Mouse (Mus musculus) liver, adult 2 months (tissue): ENCODE measurements at regions not wholly inside any gene's neighbourhood (a gene's known extent, or its start where the extent isn't known, plus 50 kb on each side); places are given as distances from the start of the nearest gene placed in this dataset.

Source experiments
- DNase-seq: peaks from one replicate; pipeline ENCODE4 v3.0.0-alpha.2; 2011; ENCODE audit warnings: low read depth, low spot score; ENCODE audit errors: extremely low read depth
- H3K27ac ChIP-seq: fragments of 200-500 bp; replicated peaks from 2 replicates; pipeline ENCODE4 v1.5.1; 2012; ENCODE audit warnings: low read depth, mild to moderate bottlenecking, control low read depth, inconsistent platforms, low read length; ENCODE audit not compliant: insufficient read depth
- H3K27me3 ChIP-seq: fragments of 200-500 bp; 2 replicates; pipeline ENCODE4 v1.6.1; 2012; ENCODE audit warnings: mild to moderate bottlenecking, moderate library complexity, low read length, inconsistent platforms; ENCODE audit not compliant: control insufficient read depth, insufficient read depth
- H3K36me3 ChIP-seq: fragments of 200-500 bp; 2 replicates; pipeline ENCODE4 v1.6.1; 2012; ENCODE audit warnings: low read length, inconsistent platforms; ENCODE audit not compliant: control insufficient read depth, insufficient read depth
- H3K4me1 ChIP-seq: fragments of 200-500 bp; 2 replicates; pipeline ENCODE4 v1.6.1; 2011; ENCODE audit warnings: low read length; ENCODE audit not compliant: control insufficient read depth, insufficient read depth
- H3K4me3 ChIP-seq: fragments of 200-500 bp; 2 replicates; pipeline ENCODE4 v1.5.1; 2011; ENCODE audit warnings: low read depth, mild to moderate bottlenecking, control low read depth, low read length, moderate library complexity; ENCODE audit not compliant: insufficient read depth
- H3K79me2 ChIP-seq: fragments of 200-500 bp; 2 replicates; pipeline ENCODE4 v1.6.1; 2012; ENCODE audit warnings: inconsistent platforms, mild to moderate bottlenecking, low read length, moderate library complexity; ENCODE audit not compliant: control insufficient read depth, insufficient read depth
- H3K9ac ChIP-seq: fragments of 200-500 bp; 2 replicates; pipeline ENCODE4 v1.6.1; 2012; ENCODE audit warnings: low read depth, mild to moderate bottlenecking, control low read depth, inconsistent platforms, low read length
- CTCF ChIP-seq: fragments of 200-500 bp; IDR thresholded peaks from 2 replicates; pipeline ENCODE4 v1.5.1; 2011; ENCODE audit warnings: low read depth, low read length, control low read depth
- POLR2A ChIP-seq: fragments of 200-500 bp; IDR thresholded peaks from 2 replicates; pipeline ENCODE4 v1.6.1; 2011; ENCODE audit warnings: low read length, control low read depth; ENCODE audit not compliant: insufficient read depth; ENCODE audit errors: extremely low read depth
- WGBS: fragments of 180-500 bp; shearing (Covaris S2); methylation state at CpG from one replicate; pipeline ENCODE4 v1.1.7; 2018; 5-methylcytosine and 5-hydroxymethylcytosine counted together

- Histone ChIP-seq H3K4me3 (no peak overlapping the region), H3K79me2 (no peaks in the 10 kb centered on the region), H3K27ac (no peak overlapping the region), H3K36me3 (no peaks in the 10 kb centered on the region), H3K4me1 (no peaks in the 10 kb centered on the region), H3K27me3 (no peaks in the 10 kb centered on the region), H3K9ac (no peak overlapping the region)
- no peak for DNase-seq
- WGBS, result 93% methylated on average over 11 of the region's 11 CpGs
- no peak for TF ChIP-seq POLR2A
- TF ChIP-seq CTCF, result no peak
Measured at GRCm38 (mm10) chr1:190599622-190600021, 311.9 kb downstream of the Rps6kc1 start.

GRCm38 (mm10) chr1:190596209-190596608, 315.4 kb downstream of the Rps6kc1 start:
- Histone ChIP-seq H3K27me3 (no peaks in the 10 kb centered on the region), H3K27ac (no peak overlapping the region), H3K9ac (no peak overlapping the region), H3K36me3 (no peaks in the 10 kb centered on the region), H3K79me2 (no peaks in the 10 kb centered on the region), H3K4me1 (no peaks in the 10 kb centered on the region), H3K4me3 (no peak overlapping the region)
- TF ChIP-seq CTCF (no peak), POLR2A (no peak)
- no peak for DNase-seq
- WGBS, result 86% methylated on average over 2 of the region's 2 CpGs

DNA sequence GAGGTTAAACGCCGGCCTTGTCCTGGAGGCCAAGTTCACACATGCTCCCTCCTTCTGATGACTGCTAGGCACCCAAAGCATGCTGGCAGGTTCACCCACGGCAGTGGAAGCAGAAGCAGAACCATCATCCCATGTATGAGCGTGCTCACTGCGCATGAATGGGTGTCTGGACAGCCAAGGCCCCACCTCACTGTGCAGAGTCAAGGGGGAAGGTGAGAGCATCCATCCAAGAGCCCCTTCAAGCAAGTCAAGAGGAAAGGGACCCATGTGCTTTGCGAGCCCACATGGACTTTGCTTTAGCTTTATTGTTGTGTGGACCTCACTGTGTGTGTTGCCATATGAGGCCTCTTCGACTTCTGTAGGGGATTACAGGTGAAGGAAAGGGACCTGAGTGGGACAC, 319.9 kb downstream of the Rps6kc1 start:
- WGBS, result 95% methylated on average over 7 of the region's 7 CpGs
- Histone ChIP-seq H3K27me3 (no peaks in the 10 kb centered on the region), H3K9ac (no peak overlapping the region), H3K27ac (no peak overlapping the region), H3K4me1 (no peaks in the 10 kb centered on the region), H3K4me3 (no peak overlapping the region), H3K36me3 (no peaks in the 10 kb centered on the region), H3K79me2 (no peaks in the 10 kb centered on the region)
- TF ChIP-seq POLR2A, result no peak
- no peak for TF ChIP-seq CTCF
- DNase-seq, result no peak

DNA sequence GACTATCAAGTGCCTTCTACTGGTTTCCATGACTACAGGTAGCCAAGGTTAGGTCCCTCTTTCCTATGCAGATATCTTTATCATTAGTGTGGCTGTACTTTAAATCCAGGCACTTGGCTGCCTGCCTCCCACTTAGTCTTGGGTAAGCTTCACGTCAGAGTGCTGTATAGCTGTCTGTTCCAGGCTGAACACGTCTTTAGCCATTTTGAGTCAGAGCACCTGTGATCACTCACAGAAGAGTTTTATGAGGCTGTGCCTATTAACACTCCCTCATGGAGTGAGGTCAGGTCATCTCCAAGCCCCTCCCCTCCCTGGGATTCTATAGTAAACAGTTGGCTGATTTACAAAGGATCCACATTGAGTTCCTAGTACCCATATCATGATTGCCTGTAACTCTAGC, 322.0 kb downstream of the Rps6kc1 start:
- Histone ChIP-seq H3K4me1 (no peaks in the 10 kb centered on the region), H3K36me3 (no peaks in the 10 kb centered on the region), H3K27ac (no peak overlapping the region), H3K79me2 (no peaks in the 10 kb centered on the region), H3K4me3 (no peak overlapping the region), H3K27me3 (no peaks in the 10 kb centered on the region), H3K9ac (no peak overlapping the region)
- no peak for DNase-seq
- no peak for TF ChIP-seq POLR2A
- no peak for TF ChIP-seq CTCF
- WGBS, result 82% methylated on average over 2 of the region's 2 CpGs

GRCm38 (mm10) chr1:190583272-190583671, 328.3 kb downstream of the Rps6kc1 start:
- no peak overlapping the region for H3K4me3 ChIP-seq
- H3K4me1 ChIP-seq, result no peaks in the 10 kb centered on the region
- H3K9ac ChIP-seq, result no peak overlapping the region
- H3K27ac ChIP-seq, result no peak overlapping the region
- no peak for DNase-seq
- TF ChIP-seq CTCF (no peak), POLR2A (no peak)
- no peaks in the 10 kb centered on the region for H3K27me3 ChIP-seq
- no peaks in the 10 kb centered on the region for H3K79me2 ChIP-seq
- no peaks in the 10 kb centered on the region for H3K36me3 ChIP-seq
- WGBS, result 86% methylated on average over 6 of the region's 6 CpGs

DNA sequence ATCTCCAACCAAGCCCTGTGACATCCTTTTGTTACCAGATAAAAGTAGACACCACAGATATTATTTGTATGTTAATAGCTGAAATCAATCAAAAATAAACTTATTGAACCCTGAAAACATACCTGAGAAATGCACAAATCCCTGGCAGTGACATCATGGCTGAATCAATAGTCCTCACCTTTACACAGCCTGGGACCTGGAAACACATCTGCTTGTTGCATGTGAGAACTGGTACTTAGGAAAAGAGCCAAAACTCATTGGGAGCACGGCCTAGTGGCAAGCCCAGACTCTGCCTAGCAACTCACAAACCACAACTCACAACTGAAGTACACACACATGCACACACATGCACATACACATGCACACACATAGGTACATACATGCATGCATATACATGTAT, 330.9 kb downstream of the Rps6kc1 start:
- Histone ChIP-seq H3K79me2 (no peaks in the 10 kb centered on the region), H3K27me3 (no peaks in the 10 kb centered on the region), H3K4me1 (no peaks in the 10 kb centered on the region), H3K27ac (no peak overlapping the region), H3K36me3 (no peaks in the 10 kb centered on the region), H3K4me3 (no peak overlapping the region), H3K9ac (no peak overlapping the region)
- peak; percentile 62 for DNase-seq
- WGBS, result 24% methylated on average over 1 of the region's 1 CpGs
- TF ChIP-seq CTCF (no peak), POLR2A (no peak)
